Mouse (Mus musculus) MEL-GATA-1-ER (cell line): ENCODE measurements around the gene Ppp1r3c.
"Not testable (repeated sequence)": the region's sequence is repeated elsewhere in the genome, so short reads cannot be mapped to it uniquely, and the experiment has no call there.

Experiments
- DNase-seq: peaks from one replicate; pipeline ENCODE4 v3.0.0-alpha.2; 2012; ENCODE audit warnings: low read depth; ENCODE audit errors: extremely low read depth

Gene Ppp1r3c

DNA sequence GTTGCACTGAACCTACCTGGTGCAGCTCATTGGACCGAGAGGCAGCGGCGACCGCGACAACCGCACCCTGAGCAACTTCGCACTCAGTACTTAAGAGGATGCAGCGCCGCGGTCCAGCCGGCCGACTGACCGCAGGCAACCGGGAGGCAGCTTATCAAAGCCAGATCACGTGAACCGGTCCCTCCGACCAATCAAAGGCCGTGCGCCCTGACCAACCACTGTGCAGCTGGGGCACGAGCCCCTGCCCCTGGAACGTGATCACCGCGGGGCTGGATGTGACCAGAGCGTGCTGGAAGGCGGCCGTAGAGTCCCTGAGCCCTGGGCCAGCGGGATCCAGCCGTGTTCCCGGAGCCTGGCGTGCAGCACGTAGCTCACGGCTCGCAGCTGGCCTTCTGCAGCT lies at the start of gene Ppp1r3c:
Gene Ppp1r3c (minus strand): TSS at position 117 of the 400 bp plus-strand sequence.
- DNase-seq = no peak

DNA sequence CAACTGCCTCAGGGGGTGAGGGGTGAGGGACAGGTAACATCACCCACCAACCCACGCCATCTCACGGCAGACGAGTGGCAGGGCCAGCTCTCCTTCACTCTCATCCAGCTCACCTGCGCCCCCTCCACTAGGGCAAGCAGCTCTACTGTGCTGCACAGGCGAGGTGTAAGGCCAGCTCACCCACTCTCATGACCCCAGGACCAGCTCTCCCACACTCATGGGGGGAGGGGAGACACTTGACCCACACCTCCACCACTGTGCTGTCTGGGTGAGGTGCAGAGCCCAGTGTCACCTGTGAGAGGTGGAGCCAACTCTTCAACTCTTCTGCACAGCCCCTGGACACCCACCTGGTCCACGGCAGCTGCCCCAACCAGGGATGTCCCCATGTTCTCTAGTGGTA lies 46.7 kb upstream of the Ppp1r3c start:
- no peak for DNase-seq

DNA sequence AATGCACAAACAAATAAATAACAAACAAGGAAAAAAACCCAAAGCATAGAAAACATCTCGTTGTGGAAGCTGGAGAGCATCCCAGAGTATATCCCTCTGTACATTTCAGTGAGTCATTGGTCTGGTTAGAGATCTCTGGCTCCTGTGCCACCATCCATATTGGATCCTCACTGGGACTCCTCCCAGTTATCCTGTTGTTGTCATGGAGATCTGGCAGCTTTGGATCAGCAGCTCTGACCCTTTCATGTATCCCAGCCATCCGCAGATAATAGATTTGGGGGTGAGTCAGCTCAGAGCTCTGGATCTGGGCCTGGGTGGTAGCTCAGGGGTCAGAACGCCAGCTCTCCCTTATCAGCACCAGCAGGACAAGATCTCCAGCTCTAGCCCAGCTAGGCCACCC lies 46.1 kb upstream of the Ppp1r3c start:
- no peak for DNase-seq

DNA sequence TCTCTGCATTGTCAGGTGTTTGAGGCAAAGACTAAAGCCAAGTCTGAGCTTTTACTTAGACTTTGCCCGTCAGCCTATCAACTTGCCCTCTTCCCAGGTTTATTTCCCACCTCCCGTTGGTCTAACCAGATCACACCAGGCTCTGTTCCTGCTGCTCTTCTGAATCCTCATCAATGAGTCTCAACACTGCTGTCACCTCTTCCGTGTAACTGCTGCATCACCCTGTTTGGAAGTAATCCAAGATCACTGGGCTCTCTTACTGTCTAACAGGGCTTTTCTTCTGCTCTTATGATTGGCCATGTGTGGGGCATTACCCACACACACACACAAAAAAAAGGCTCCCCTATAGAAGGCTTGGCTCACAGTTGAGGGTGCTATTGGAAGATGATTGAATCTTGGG lies 45.5 kb upstream of the Ppp1r3c start:
- DNase-seq = peak; percentile 20

DNA sequence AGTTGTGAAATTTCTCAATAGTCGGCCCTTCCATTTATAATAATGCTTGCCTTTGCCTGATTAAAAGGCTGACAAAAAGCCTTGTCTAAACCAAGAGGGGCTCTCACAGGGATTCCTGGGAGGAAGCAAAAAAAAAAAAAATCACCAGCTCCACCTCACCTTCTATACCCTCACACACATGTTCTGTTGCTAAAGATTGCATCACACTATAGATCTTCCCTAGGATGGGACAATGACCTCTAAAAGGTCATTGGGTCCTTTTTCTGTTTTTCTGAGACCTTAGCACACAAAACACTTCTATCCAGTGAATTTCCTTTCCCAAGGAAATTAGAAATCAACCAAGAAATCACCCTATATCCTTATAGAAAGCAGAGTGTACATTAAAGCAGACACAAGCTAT lies 43.9 kb upstream of the Ppp1r3c start:
- no peak for DNase-seq

DNA sequence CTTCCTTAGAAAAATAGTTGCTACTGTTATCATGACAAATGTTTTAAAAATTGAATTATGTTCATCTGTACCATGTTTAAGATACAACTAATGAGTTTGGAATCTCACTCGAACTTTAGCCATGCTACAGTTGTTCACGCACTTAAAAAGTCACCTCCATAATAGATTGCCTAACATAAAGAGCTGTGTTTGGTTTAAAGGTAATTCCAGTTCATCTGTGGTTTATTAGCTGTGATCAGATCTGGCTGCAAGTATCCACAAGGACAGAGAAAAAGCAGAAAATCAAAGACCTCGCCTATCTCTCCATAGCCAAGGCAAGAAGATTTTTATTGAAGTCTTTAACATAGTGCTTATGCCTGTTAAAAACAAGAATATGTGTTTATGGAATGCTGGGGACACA lies 43.3 kb upstream of the Ppp1r3c start:
- no peak for DNase-seq

DNA sequence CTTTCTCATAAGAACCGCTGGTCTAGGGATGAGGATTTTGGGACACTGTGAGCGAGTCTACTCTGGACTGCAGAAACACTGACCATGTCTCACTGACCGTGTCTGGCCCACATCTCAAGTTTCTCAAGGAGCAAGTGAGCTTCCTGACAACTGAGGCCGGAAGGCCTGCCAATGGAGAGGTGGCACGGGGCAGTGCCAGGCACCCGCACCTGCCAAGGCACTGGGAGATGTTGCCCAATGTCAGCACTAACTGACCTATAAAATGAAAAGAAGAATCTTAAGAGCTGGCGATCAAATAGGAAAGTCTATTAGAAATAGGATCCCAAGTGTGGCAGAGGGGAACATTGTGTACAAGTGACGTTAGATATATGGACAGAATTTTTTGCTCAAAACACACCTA lies 39.1 kb upstream of the Ppp1r3c start:
- DNase-seq = no peak

DNA sequence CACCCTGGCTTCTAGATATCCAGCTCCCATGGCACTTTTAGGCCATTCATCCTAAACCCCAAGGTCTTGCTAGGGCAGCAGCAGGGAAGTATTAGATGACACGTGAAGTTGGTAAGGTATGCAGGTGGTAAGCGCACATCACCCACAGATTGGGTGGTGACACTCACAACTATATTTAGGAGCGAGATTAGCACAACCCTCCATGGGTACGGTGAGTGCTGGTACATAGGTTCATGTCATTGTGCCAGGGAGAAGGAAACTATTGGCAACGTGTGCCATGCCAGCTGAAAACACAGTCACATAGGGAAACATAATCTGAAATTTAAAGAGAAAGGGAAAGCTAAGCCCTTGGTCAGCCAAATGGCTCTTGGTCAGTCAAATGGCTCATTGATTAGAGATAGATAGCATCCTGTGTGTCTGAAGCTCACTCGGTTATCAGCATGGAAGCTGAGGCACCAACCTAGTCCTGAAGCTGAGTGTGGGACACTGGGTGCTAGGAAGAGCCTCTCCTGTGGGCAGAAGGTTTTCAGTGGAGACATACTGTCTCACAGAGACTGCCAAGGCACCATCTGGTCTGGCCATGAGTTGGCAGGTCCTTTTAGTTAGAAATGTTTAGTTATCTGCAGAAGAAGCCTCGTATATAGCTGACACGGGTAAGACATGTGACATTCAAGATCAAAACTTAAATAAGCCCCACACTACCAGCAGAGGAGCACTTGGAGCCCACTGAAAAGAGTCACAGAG lies 37.4 kb upstream of the Ppp1r3c start:
- no peak for DNase-seq

DNA sequence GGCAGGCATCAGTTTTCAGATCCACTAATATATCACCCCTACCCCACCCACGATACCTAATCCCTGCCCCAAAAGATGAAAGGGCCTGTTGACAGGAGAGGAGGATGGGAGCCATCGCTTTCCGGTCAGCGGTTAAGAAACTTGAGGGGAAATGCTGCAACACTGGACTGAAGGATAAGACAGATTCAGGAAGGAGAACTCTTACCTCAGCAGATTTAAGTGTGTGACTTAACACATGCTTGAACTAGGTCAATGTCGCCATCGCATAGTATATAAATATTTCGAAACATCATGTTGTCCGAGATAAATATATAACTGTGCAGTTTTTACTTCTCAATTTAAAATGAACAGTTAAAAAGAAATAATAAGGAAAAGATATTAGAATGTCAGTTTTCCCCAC lies 31.6 kb upstream of the Ppp1r3c start:
- no peak for DNase-seq

DNA sequence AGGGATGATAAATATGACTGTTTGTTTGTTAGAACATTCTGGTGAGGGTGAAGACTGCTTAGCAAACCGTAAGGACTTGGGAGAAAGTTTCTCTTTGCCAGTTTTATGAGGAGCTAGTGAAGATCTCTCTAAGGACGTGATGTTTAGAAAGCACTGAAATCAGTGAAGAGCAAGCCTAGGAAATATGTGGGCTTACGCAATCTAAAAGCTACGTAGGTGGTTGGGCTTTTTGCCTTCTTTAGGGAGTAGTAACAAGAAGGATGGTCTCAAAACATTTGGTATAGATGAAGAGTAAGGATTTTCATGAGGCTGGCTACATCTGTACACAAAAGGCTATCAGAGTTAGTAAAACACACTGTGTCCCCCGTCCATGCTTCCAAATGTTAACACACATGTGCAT lies 28.0 kb upstream of the Ppp1r3c start:
- DNase-seq = no peak

DNA sequence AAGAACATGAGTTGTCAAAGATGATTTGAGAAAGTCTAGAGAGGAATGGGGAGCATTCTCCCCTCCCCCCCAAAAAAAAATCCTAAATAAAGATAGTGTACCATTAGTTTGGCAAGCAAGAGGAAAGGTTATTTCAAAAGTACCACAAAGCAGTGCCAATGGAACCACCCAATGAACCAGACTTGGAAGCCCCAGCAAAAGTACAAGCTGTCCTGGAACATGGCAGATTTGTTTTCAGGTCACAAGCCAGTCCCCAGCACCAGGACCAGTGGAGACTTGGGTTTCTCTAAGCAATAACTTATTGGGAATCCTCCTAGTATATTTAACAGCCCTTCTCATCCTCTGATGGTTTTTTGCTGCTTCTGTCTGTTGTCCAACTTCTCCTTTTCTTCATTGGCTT lies 12.5 kb upstream of the Ppp1r3c start:
- no peak for DNase-seq

DNA sequence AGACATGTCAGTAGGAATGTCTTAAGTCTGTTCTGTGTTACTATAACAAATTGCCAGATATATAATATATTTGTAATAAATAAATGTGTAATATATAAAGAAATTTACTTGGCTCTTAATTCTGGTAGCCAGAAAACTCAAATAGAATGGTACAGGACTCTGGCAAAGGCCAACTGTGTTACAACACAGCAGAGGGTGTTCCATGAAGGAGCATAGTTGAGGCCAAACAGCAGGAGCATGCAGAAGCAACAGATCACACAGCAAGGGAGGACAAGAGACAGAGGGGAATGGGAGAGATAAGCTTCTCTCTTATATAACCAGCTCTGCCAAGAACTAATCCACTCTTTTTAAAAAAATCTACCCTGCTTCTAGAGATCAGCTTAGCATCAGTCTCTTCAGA lies 5.9 kb upstream of the Ppp1r3c start:
- no peak for DNase-seq

DNA sequence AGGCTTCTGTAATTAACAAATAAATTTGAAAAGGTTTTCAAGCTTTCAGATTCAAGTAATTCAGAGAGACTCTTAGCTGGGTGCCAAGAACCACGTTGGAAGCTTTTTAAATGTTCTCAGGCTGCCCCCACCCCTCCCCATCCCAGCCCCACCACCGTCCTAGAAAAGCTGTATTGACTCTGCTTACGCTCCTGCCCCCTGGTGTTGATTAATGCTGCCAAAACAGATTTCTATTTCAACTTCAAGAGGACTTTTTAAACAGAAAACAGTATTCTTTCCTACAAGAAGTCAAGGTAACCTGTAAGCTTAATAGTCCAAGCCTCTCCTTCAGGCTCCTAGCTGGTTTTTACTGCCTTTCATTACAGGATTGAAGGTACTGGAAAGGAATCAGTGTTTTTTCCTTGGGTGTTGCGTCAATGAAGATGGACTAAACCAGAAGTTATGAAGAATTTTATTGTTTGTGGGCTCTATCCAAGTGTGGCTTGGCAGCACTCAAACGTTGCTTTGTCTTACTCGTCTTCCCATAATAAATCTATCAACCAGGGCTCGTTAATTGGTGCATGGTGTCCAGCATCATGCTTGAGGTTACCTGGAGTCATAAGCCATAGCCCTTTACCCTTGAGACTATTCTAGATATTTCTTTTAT lies 3.2 kb upstream of the Ppp1r3c start:
- DNase-seq = no peak

DNA sequence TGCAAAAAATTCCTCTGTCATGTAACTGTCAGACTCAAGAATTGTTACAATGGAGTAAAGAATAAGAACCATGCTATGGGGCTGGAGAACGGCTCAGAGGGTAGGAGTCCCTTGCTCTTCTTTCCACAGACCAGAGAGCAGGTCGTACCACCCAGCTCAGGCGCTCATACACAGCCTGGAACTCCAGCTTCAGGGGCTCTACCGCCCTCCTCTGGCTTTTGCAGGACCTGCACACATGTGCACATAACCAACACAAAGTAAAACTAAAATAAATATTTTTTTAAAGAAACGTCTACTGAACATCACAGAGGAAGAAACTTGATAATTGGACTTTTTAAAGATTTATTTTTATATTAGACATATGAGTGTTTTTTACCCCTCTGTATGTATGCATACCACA lies 1.6 kb upstream of the Ppp1r3c start:
- peak; percentile 9 for DNase-seq

DNA sequence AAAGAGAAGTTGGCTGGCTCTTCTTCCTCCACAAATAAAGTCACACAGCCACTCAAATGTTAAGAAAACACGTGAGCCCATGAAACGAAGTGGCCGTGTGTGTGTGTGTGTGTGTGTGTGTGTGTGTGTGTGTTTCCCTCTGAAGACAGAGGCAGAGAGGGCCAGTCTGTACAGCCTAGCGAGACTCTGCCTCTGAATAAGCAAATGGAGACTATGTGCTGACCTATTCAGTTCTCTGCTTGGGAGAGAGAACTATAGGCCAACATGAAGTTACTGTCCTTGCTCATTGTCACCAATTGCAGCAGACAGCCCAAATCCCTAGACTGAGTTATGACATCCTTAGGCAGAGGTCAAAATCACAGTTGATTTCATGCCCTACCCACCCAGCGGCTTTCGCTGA lies 634 bp upstream of the Ppp1r3c start:
- no peak for DNase-seq

DNA sequence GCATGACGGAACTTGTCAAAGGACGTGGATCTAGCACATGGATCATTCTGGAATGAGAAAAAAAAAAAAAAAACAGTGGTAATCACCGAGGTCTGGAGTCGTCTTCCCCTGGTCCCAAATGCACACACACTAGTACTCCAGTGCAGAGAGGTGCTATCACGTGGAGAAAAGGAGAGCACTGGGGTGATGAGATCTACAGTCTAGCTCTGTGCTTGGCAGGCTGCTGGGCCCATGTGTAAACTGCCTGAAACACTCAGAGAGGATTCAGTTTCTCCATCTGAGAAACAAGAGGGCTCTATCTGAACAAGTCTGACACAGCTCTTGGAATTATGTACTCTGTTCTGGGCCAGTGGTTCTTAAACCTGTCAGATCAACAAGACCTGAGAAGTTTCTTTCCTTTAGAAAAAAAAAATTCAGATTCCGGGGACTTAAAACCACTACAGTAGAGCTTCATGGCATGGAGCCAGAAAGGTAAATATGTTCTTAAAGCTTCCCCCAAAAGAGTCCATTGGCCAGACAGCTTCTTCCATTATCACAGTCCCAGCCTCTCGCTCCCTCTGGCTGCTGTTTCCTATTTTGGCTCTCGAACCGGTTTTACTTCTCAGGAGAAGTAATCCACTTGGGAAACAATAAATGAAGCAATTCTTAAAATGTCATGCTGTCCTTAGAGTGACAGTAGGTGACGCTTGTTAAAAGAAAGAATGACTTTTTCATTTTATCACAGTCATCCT lies 2.0 kb downstream of the Ppp1r3c start:
- DNase-seq = no peak

DNA sequence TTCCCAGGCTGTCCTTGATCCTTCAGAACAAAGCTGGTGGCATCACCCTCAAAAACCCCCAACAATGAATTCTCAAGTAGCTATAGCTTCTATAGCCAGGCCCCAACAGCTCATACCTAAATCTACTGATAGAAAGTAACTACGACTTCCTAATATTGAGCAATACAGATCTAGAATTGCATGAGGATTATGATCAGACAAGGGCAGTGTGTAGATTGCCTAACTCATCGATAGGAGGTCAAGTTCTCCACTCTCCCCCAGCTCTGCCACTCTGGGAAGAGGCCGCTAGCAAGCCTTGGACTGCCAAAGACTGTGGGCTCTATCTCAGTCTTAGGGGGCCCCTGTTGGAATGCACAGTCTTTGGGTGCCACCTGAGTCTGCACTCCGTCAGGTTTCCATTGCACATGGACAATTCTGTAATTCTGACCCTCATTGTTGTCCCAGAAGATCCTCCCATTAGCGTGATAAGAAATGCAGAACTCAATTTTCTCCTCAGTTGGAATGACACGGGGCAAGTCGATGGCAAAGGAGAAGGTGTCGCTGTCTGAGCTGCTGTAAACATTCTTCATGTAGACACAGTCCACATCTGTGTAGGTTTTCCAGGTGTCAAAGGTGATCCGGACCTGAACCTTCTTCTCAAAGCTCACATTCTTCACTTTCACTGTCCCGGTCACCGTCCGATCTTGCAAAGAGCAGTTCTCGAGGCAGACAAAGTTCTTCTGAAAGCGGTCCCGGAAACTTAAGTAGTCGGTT lies 3.1 kb downstream of the Ppp1r3c start:
- DNase-seq = no peak

DNA sequence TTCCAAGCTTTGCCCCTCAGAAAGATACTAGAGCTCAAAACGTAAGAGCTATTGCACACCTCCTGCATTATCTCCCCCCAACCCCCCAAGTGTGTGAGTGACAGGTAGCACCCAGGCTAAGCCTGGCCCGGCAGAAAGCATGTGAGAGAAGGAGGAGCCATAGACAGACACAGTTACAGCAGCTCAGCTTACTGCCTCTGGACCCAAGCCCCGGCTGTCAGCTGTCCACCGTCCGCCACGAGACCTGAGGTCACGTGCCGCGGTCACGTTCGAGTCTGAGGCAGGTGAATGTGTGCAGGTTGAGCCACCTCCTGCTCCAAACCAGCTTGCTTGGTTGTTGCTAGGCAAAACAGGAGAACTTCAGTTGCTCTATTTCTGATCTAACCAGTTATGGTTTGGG lies 5.1 kb downstream of the Ppp1r3c start:
- no peak for DNase-seq

DNA sequence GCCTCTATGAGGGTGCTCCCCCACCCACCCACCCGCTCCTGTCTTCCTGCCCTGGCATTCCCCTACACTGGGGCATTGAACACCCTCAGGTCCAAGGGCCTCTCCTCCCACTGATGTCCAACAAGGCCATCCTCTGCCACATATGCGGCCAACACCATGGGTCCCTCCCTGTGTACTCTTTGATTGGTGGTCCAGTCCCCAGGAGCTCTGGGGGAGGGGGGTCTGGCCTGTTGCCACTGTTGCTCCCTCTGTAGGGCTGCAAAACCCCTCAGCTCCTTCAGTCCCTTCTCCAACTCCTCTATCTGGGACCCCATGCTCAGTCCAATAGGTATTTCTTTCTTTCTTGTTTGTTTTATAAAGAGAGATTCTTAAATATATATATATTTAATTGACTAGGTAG lies 6.0 kb downstream of the Ppp1r3c start:
- DNase-seq = not testable (repeated sequence)

DNA sequence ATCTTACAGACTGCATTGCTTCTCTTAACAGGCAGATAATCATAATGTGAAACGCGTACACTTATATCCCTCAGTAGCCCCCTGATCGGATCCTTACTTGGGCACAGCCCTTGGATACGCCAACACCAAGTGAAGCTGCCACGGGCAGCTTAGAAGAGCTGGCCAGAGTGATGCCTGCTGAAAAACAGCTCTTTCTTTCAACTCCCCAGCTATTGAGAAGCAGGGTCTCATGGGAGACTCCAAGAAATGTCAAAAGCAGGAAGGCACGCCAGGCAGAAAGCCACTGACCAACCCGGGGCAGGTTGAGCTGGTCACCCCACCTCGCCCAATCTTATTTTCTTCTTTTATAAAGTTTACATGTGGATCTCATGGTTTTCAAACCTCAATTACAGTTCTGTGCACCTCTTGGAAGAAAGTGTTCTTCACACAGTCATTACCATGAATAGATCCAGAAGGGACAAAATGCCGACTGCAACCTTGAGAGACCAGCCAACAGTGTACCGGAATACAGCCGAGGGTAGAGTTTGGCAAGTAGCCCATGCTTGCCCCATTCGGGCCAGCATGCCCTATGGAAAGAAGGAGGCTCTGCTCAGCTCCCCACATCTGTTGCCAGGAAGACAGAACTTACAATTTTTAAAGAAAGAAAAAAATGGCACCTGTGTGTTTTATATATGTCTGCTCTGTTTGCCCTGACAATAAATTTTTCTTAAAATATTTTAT lies 7.6 kb downstream of the Ppp1r3c start:
- DNase-seq = no peak

DNA sequence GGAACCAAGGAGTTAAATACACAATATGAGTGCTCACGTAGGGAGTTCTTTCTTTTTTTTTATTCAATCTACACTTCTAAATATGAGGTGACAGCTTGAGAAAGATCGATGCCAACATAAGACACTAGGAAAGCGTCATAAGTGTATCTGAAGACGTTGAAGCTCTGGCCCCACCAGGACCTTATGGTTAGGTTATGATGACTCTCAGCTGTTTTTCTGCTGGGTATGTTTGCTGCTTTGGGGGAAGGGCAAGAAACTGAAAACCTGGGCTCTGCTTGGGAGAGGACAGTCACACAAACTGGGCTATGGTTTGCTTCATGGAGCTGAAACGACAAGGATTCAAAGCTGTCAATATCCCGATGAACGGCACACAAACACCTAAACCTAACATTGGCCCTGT lies 11.5 kb downstream of the Ppp1r3c start:
- no peak for DNase-seq
